Mouse (Mus musculus) myocyte (in vitro differentiated cells): ENCODE measurements around the gene Rpgrip1l.

Experiments used
- E2F4 ChIP-seq: IDR thresholded peaks from one replicate; pipeline ENCODE4 v1.6.1; 2011; ENCODE audit warnings: mild to moderate bottlenecking, control low read depth, moderate library complexity; ENCODE audit not compliant: insufficient read depth
- MAX ChIP-seq: IDR thresholded peaks from one replicate; pipeline ENCODE4 v1.6.1; 2011; ENCODE audit warnings: low read depth, mild to moderate bottlenecking, control low read depth
- MYOD1 ChIP-seq, 3 experiments: IDR thresholded peaks; one replicate each; pipeline ENCODE4 v1.6.1; 2011; ENCODE audit warnings: control low read depth in 2 of 3, low read depth in 2 of 3, mild to moderate bottlenecking in 2 of 3, moderate library complexity in 1 of 3; ENCODE audit not compliant: insufficient read length in 2 of 3, control insufficient read depth in 1 of 3
- MYOG ChIP-seq, 3 experiments: IDR thresholded peaks; one replicate each; pipeline ENCODE4 v1.6.1; 2011; ENCODE audit warnings: control low read depth in 2 of 3, low read depth in 2 of 3, mild to moderate bottlenecking in 2 of 3; ENCODE audit not compliant: insufficient read length in 2 of 3, control insufficient read depth in 1 of 3, insufficient read depth in 1 of 3
- POLR2A ChIP-seq: IDR thresholded peaks from one replicate; pipeline ENCODE4 v1.6.1; 2011; ENCODE audit warnings: low read depth, mild to moderate bottlenecking, control low read depth, moderate library complexity; ENCODE audit not compliant: insufficient read length
- POLR2AphosphoS2 ChIP-seq: IDR thresholded peaks from one replicate; pipeline ENCODE4 v1.6.1; 2011; ENCODE audit warnings: low read depth, control low read depth; ENCODE audit not compliant: insufficient read length
- REST ChIP-seq: IDR thresholded peaks from one replicate; pipeline ENCODE4 v1.6.1; 2011; ENCODE audit warnings: mild to moderate bottlenecking, control low read depth, moderate library complexity; ENCODE audit not compliant: insufficient read depth, insufficient read length
- TCF12 ChIP-seq: IDR thresholded peaks from one replicate; pipeline ENCODE4 v1.6.1; 2011; ENCODE audit warnings: mild to moderate bottlenecking, control low read depth; ENCODE audit not compliant: poor library complexity, insufficient read depth, severe bottlenecking
- USF1 ChIP-seq: IDR thresholded peaks from one replicate; pipeline ENCODE4 v1.6.1; 2011; ENCODE audit warnings: low read depth, mild to moderate bottlenecking, control low read depth, moderate library complexity

GRCm38 (mm10) chr8:91281545-91281944 lies 31.5 kb downstream of the Rpgrip1l start:
- TF ChIP-seq POLR2AphosphoS2 (no peak), MAX (no peak), E2F4 (no peak), MYOD1 (IDR thresholded peaks at IDR 0.05; ENCODE audit: control insufficient read depth in 1 of 3, insufficient read length in 2 of 3, low read depth in 2 of 3) (no peak), POLR2A (no peak), USF1 (no peak), MYOG (IDR thresholded peaks at IDR 0.05; ENCODE audit: control insufficient read depth in 1 of 3, insufficient read depth in 1 of 3, insufficient read length in 2 of 3, low read depth in 2 of 3) (no peak), TCF12 (no peak), REST (no peak)
